In the genomic region with DNA sequence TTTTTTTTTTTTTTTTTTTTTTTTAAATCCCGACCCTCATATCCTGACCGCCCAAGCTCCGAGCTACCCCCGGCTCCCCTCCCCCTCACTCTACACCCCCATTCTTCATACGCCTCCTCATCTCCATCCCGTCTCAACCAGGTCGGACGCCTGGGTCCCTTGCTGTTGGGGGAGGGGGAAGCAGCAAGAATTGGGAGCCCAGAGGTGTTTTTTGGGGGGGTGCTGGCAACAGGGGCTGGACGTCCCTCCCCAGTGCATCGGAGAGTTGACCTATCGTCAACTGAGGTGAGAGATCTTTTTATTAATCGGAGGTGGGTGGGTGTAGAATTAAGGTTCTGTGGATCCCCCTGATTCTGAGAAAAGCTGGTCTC, we compare ENCODE assay signal across 9 mouse cellular contexts. TPM values are rescaled to one million over a fixed set of nuclear protein-coding genes. Genes with fewer than 3 reads are reported as not detected.
DNase-seq lines count a peak whose midpoint lies in the region; ATAC-seq lines count a peak whose summit lies in the region.
"Had no signal": no experiment of that assay in that cellular context is flagged by ENCODE, and none has a peak within 500 bp of the region (broad histone marks: within the 10 kb centered on the region; RNA-seq: fewer than 3 reads in every experiment).

No protein-coding gene starts in this region.

- ATAC-seq in kidney, embryonic 16.5 days (ENCODE audit: low FRiP score, low TSS enrichment): no peak
- no peak for ATAC-seq in embryonic facial prominence, embryonic 14.5 days (ENCODE audit: low read depth)
- peak; percentile 17; the same call in 1 of the 2 replicates for ATAC-seq in hindbrain, embryonic 14.5 days (ENCODE audit: low FRiP score)
- ATAC-seq in midbrain, embryonic 16.5 days: peak; percentile 19
- no peak for ATAC-seq in erythroblast, adult 5-6 weeks (replicated peaks; ENCODE audit: low FRiP score, poor library complexity, severe bottlenecking)
- no peak for ATAC-seq in granulocyte monocyte progenitor cell, adult 5-6 weeks (replicated peaks; ENCODE audit: poor library complexity, severe bottlenecking)

- H3K9me3 ChIP-seq in kidney, embryonic 16.5 days (ENCODE audit: low read length): no peaks in the 10 kb centered on the region
- H3K9me3 ChIP-seq in embryonic facial prominence, embryonic 14.5 days (ENCODE audit: control insufficient read depth, low read length): no peaks in the 10 kb centered on the region
- no peaks in the 10 kb centered on the region for H3K9me3 ChIP-seq in hindbrain, embryonic 14.5 days (ENCODE audit: control insufficient read depth, low read length)
- no peaks in the 10 kb centered on the region for H3K9me3 ChIP-seq in midbrain, embryonic 16.5 days (replicated peaks; ENCODE audit: control insufficient read depth, low read length, poor library complexity, severe bottlenecking)

- peak overlapping the region; percentile 49 for H3K4me2 ChIP-seq in kidney, embryonic 16.5 days (replicated peaks; ENCODE audit: low read depth, low read length)
- H3K4me2 ChIP-seq in embryonic facial prominence, embryonic 14.5 days (ENCODE audit: low read depth, low read length): peak overlapping the region; percentile 66
- peak overlapping the region; percentile 68 for H3K4me2 ChIP-seq in hindbrain, embryonic 14.5 days (replicated peaks)
- peak overlapping the region; percentile 64 for H3K4me2 ChIP-seq in midbrain, embryonic 16.5 days (ENCODE audit: low read length)

- no peaks in the 10 kb centered on the region for H3K36me3 ChIP-seq in kidney, embryonic 16.5 days (ENCODE audit: insufficient read depth, low read length)
- H3K36me3 ChIP-seq in embryonic facial prominence, embryonic 14.5 days (ENCODE audit: control insufficient read depth, insufficient read depth, low read length): 0 out of 2 replicates have a peak, but pooled peaks cover 11% of the 10 kb centered on the region
- peaks cover 19% of the 10 kb centered on the region for H3K36me3 ChIP-seq in hindbrain, embryonic 14.5 days (replicated peaks; ENCODE audit: control insufficient read depth, insufficient read depth)
- peaks cover 4% of the 10 kb centered on the region; the same call in 1 of the 2 replicates for H3K36me3 ChIP-seq in midbrain, embryonic 16.5 days (ENCODE audit: control insufficient read depth, insufficient read depth, low read length)

- DNase-seq in kidney, adult 8-10 months: no peak
- no peak for DNase-seq in embryonic facial prominence, embryonic 14.5 days (ENCODE audit: low spot score)
- no peak for DNase-seq in hindbrain, embryonic 14.5 days (ENCODE audit: low spot score)
- no peak for DNase-seq in gastrocnemius, postnatal 4 days (ENCODE audit: low spot score in 2 of 2)

- WGBS in kidney, embryonic 16.5 days: 3% methylated on average over 11 of the region's 12 CpGs
- WGBS in embryonic facial prominence, embryonic 14.5 days: 5% methylated on average over 12 of the region's 12 CpGs
- WGBS in hindbrain, embryonic 14.5 days: 3% methylated on average over 12 of the region's 12 CpGs
- 2% methylated on average over 11 of the region's 12 CpGs for WGBS in midbrain, embryonic 16.5 days

- peak overlapping the region; percentile 32 for H3K4me3 ChIP-seq in kidney, embryonic 16.5 days (ENCODE audit: low read length)
- peak overlapping the region; percentile 41 for H3K4me3 ChIP-seq in embryonic facial prominence, embryonic 14.5 days (ENCODE audit: low read depth, low read length)
- peak overlapping the region; percentile 42 for H3K4me3 ChIP-seq in hindbrain, embryonic 14.5 days (replicated peaks; ENCODE audit: low read length)
- peak overlapping the region; percentile 53 for H3K4me3 ChIP-seq in midbrain, embryonic 16.5 days (ENCODE audit: low read depth, low read length)

- H3K27me3 ChIP-seq in kidney, embryonic 16.5 days (ENCODE audit: insufficient read depth, low read length): no peaks in the 10 kb centered on the region
- no peaks in the 10 kb centered on the region for H3K27me3 ChIP-seq in embryonic facial prominence, embryonic 14.5 days (replicated peaks; ENCODE audit: control insufficient read depth, insufficient read depth, low read length)
- no peaks in the 10 kb centered on the region for H3K27me3 ChIP-seq in hindbrain, embryonic 14.5 days (ENCODE audit: control insufficient read depth, insufficient read depth, low read length)
- H3K27me3 ChIP-seq in midbrain, embryonic 16.5 days (ENCODE audit: control insufficient read depth, insufficient read depth, low read depth, low read length): no peaks in the 10 kb centered on the region

- H3K27ac ChIP-seq in kidney, embryonic 16.5 days (ENCODE audit: low read length): no peak overlapping the region
- no peak overlapping the region for H3K27ac ChIP-seq in embryonic facial prominence, embryonic 14.5 days (replicated peaks; ENCODE audit: low read depth, low read length)
- no peak overlapping the region for H3K27ac ChIP-seq in hindbrain, embryonic 14.5 days
- H3K27ac ChIP-seq in midbrain, embryonic 16.5 days (ENCODE audit: low read length): peak overlapping the region; percentile 48

- H3K4me1 ChIP-seq in kidney, embryonic 16.5 days (ENCODE audit: insufficient read depth, low read length): peaks cover 5% of the 10 kb centered on the region; the same call in 1 of the 2 replicates
- H3K4me1 ChIP-seq in embryonic facial prominence, embryonic 14.5 days (ENCODE audit: control insufficient read depth, insufficient read depth, low read length): no peaks in the 10 kb centered on the region
- peaks cover 35% of the 10 kb centered on the region for H3K4me1 ChIP-seq in hindbrain, embryonic 14.5 days (replicated peaks; ENCODE audit: control insufficient read depth, insufficient read depth, low read length)
- peaks cover 49% of the 10 kb centered on the region for H3K4me1 ChIP-seq in midbrain, embryonic 16.5 days (ENCODE audit: control insufficient read depth, insufficient read depth, low read length)

- H3K9ac ChIP-seq in kidney, embryonic 16.5 days (replicated peaks; ENCODE audit: low read length): no peak overlapping the region
- peak overlapping the region; percentile 52 for H3K9ac ChIP-seq in embryonic facial prominence, embryonic 14.5 days (ENCODE audit: low read depth, low read length)
- H3K9ac ChIP-seq in hindbrain, embryonic 14.5 days: peak overlapping the region; percentile 55
- peak overlapping the region; percentile 64 for H3K9ac ChIP-seq in midbrain, embryonic 16.5 days (ENCODE audit: low read depth, low read length)

RNA-seq across cellular contexts. Expression of a gene that starts 0.6 kb away (rescaled TPM):
- polyA plus RNA-seq in kidney, embryonic 16.5 days (2015; fragmentation: Nextera tagmentation; extraction: Ambion mirVana): 1.0 TPM in 2 replicates
- 1.3 and 3.3 TPM in 2 replicates for polyA plus RNA-seq in embryonic facial prominence, embryonic 14.5 days (2014; fragmentation: Nextera tagmentation; extraction: Ambion mirVana)
- polyA plus RNA-seq in hindbrain, embryonic 14.5 days (2014; fragmentation: Nextera tagmentation; extraction: Ambion mirVana): 9.6 and 11.5 TPM in 2 replicates
- 13.3 and 17.3 TPM in 2 replicates for polyA plus RNA-seq in midbrain, embryonic 16.5 days (2015; fragmentation: Nextera tagmentation; extraction: Ambion mirVana)
- not detected in 2 replicates for total RNA-seq in erythroblast, adult 5-6 weeks (2015; ENCODE audit: low replicate concordance)
- not detected in 2 replicates for total RNA-seq in erythroblast, adult 5-6 weeks (2017; ENCODE audit: low replicate concordance)
- not detected for total RNA-seq in gastrocnemius, postnatal 4 days (2021)
- total RNA-seq in granulocyte monocyte progenitor cell, adult 5-6 weeks (2014; fragmentation: Nextera tagmentation): 1.9 TPM in 1 of 2 replicates, not detected in the other
- not detected in 2 replicates for total RNA-seq in granulocyte monocyte progenitor cell, adult 5-6 weeks (2017)
- total RNA-seq: gastrocnemius, adult 8-10 months had no signal

RNA-seq across cellular contexts. Expression of a gene that starts 32.9 kb away (rescaled TPM):
- 0.19 and 0.22 TPM in 2 replicates for polyA plus RNA-seq in kidney, embryonic 16.5 days (2015; fragmentation: Nextera tagmentation; extraction: Ambion mirVana)
- polyA plus RNA-seq in embryonic facial prominence, embryonic 14.5 days (2014; fragmentation: Nextera tagmentation; extraction: Ambion mirVana): 13.0 and 14.5 TPM in 2 replicates
- polyA plus RNA-seq in hindbrain, embryonic 14.5 days (2014; fragmentation: Nextera tagmentation; extraction: Ambion mirVana): not detected in 2 replicates
- polyA plus RNA-seq in midbrain, embryonic 16.5 days (2015; fragmentation: Nextera tagmentation; extraction: Ambion mirVana): 0.10 TPM in 1 of 2 replicates, not detected in the other
- total RNA-seq in erythroblast, adult 5-6 weeks (2015; ENCODE audit: low replicate concordance): not detected in 2 replicates
- not detected in 2 replicates for total RNA-seq in erythroblast, adult 5-6 weeks (2017; ENCODE audit: low replicate concordance)
- 10 to 100 TPM; 76.0 to 76.4 TPM for total RNA-seq in gastrocnemius, postnatal 4 days (2021)
- total RNA-seq in granulocyte monocyte progenitor cell, adult 5-6 weeks (2014; fragmentation: Nextera tagmentation): not detected in 2 replicates
- not detected in 2 replicates for total RNA-seq in granulocyte monocyte progenitor cell, adult 5-6 weeks (2017)

RNA-seq across cellular contexts. Expression of a gene that starts 58.3 kb away (rescaled TPM):
- 0.81 and 0.92 TPM in 2 replicates for polyA plus RNA-seq in kidney, embryonic 16.5 days (2015; fragmentation: Nextera tagmentation; extraction: Ambion mirVana)
- 1.7 and 3.1 TPM in 2 replicates for polyA plus RNA-seq in embryonic facial prominence, embryonic 14.5 days (2014; fragmentation: Nextera tagmentation; extraction: Ambion mirVana)
- polyA plus RNA-seq in hindbrain, embryonic 14.5 days (2014; fragmentation: Nextera tagmentation; extraction: Ambion mirVana): 3.4 and 4.2 TPM in 2 replicates
- 2.6 and 3.0 TPM in 2 replicates for polyA plus RNA-seq in midbrain, embryonic 16.5 days (2015; fragmentation: Nextera tagmentation; extraction: Ambion mirVana)
- total RNA-seq in erythroblast, adult 5-6 weeks (2015; ENCODE audit: low replicate concordance): not detected in 2 replicates
- total RNA-seq in erythroblast, adult 5-6 weeks (2017; ENCODE audit: low replicate concordance): 0.26 TPM in 1 of 2 replicates, not detected in the other
- total RNA-seq in gastrocnemius, postnatal 4 days (2021): 10 to 100 TPM; 18.9 to 20.5 TPM
- total RNA-seq in granulocyte monocyte progenitor cell, adult 5-6 weeks (2014; fragmentation: Nextera tagmentation): not detected in 2 replicates
- not detected in 2 replicates for total RNA-seq in granulocyte monocyte progenitor cell, adult 5-6 weeks (2017)

Comparison
In these comparisons a context has a peak if more than half of its experiments do, and no peak if none do; other contexts are left out.
1. ATAC-seq: peak in hindbrain, embryonic 14.5 days (single experiment) and midbrain, embryonic 16.5 days (single experiment); none in kidney, embryonic 16.5 days (single experiment), embryonic facial prominence, embryonic 14.5 days (single experiment), erythroblast, adult 5-6 weeks (single experiment) and granulocyte monocyte progenitor cell, adult 5-6 weeks (single experiment).
2. RNA of a gene that starts 32.9 kb away (polyA plus RNA-seq): 13.0 to 14.5 TPM in embryonic facial prominence, embryonic 14.5 days; 0.19 to 0.22 TPM in kidney, embryonic 16.5 days, 0.10 TPM in midbrain, embryonic 16.5 days and not detected in hindbrain, embryonic 14.5 days; every median in the first group is over 10 times any median in the second.
3. Peak in every context shown above with its lines, with median percentiles within 50 percentile points of each other: H3K4me2 ChIP-seq and H3K4me3 ChIP-seq.